Mouse (Mus musculus) spleen, adult 2 months (tissue): ENCODE results near the gene Hacl1.

Experiments
- CTCF ChIP-seq: fragments of 200-500 bp; IDR thresholded peaks from 2 replicates; pipeline ENCODE4 v1.5.1; 2011; ENCODE audit warnings: mild to moderate bottlenecking, inconsistent platforms; ENCODE audit not compliant: insufficient read depth, insufficient read length, insufficient replicate concordance; ENCODE audit errors: extremely low read depth
- POLR2A ChIP-seq: fragments of 200-500 bp; IDR thresholded peaks from 2 replicates; pipeline ENCODE4 v1.6.1; 2011; ENCODE audit warnings: low read depth, low read length, inconsistent platforms

DNA sequence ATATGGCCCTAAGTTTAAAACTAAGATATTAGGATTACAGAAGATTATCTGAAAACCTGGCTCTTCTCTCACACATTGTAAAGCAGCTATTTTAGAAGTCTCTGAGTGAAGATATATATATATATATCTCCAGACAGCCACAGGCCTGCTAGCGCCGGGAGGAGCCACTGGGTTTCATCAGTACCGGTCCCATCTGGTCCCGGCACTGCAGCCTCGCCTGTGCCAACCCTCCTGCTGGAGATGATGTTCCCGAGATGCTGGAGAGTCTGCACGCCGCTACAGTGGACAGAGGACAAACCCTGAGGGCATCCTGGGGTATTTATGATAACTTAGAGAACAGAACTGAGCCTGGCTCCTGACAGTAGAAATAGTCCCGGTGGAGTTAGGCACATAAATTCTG is 23.9 kb downstream of the Hacl1 start:
- TF ChIP-seq CTCF (no peak), POLR2A (no peak)
